Mouse (Mus musculus) embryonic facial prominence, embryonic 10.5 days (tissue): ENCODE measurements at regions not wholly inside any gene's neighbourhood (a gene's known extent, or its start where the extent isn't known, plus 50 kb on each side); places are given as distances from the start of the nearest gene placed in this dataset.

ENCODE experiments used
- DNase-seq: peaks from one replicate; pipeline ENCODE4 v3.0.0-alpha.2; 2017; ENCODE audit warnings: low spot score
- H3K27ac ChIP-seq: fragments of 300-500 bp; sonication (generic); replicated peaks from 2 replicates; pipeline ENCODE4 v1.5.1; 2016; ENCODE audit warnings: mild to moderate bottlenecking
- H3K27me3 ChIP-seq: fragments of 300-500 bp; sonication (generic); replicated peaks from 2 replicates; pipeline ENCODE4 v1.6.1; 2016; ENCODE audit warnings: low read depth, mild to moderate bottlenecking; ENCODE audit not compliant: poor library complexity, severe bottlenecking
- H3K36me3 ChIP-seq: fragments of 300-500 bp; sonication (generic); replicated peaks from 2 replicates; pipeline ENCODE4 v1.6.1; 2016; ENCODE audit warnings: mild to moderate bottlenecking, moderate library complexity
- H3K4me1 ChIP-seq: fragments of 300-500 bp; sonication (generic); 2 replicates; pipeline ENCODE4 v1.6.1; 2016
- H3K4me3 ChIP-seq: fragments of 300-500 bp; sonication (generic); 2 replicates; pipeline ENCODE4 v1.5.1; 2016; ENCODE audit warnings: mild to moderate bottlenecking, moderate library complexity
- H3K9me3 ChIP-seq: fragments of 300-500 bp; sonication (generic); 2 replicates; pipeline ENCODE4 v1.6.1; 2016; ENCODE audit warnings: mild to moderate bottlenecking
- WGBS: fragments of 180-500 bp; shearing (Covaris S2); methylation state at CpG from one replicate; pipeline ENCODE4 v1.1.7; 2016; 5-methylcytosine and 5-hydroxymethylcytosine counted together

- no peaks in the 10 kb centered on the region for H3K36me3 ChIP-seq
- DNase-seq, result no peak
- 84% methylated on average over 7 of the region's 7 CpGs for WGBS
- no peak overlapping the region for H3K27ac ChIP-seq
- H3K4me1 ChIP-seq, result no peaks in the 10 kb centered on the region
- no peaks in the 10 kb centered on the region for H3K27me3 ChIP-seq
- H3K4me3 ChIP-seq, result no peak overlapping the region
- H3K9me3 ChIP-seq, result no peaks in the 10 kb centered on the region
Observed at GRCm38 (mm10) chr5:28891988-28892387, 303.8 kb upstream of the Rnf32 start.

DNA sequence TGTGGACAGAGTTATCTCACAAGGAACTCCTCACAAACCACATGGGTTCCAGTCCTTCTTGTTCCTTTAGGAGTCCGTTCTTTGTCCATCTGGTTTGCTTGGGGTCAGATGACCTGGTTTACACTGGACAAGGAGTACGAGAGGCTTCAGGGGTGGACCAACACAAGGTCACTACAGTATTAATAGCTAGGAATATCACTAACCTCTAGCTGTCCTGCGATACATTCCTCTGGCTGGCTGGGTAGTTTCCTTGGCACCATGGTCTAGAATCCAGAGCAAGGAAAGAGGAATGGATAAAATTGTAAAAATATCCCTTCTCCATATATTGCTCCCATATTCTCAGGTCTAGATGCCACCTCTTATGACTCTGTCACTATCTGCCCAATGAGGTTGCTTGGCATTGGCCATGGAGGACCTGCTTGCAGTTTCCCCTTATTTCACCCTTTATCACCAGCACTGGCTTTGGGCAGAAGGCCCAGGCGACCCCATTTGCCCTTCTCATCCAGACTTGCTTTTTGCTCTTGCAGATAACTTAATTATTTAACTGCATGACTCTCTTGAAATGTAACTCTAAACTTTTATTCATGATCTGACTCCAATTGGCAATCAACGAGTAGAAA lies 310.9 kb upstream of the Rnf32 start:
- Histone ChIP-seq H3K36me3 (no peaks in the 10 kb centered on the region), H3K27ac (no peak overlapping the region), H3K9me3 (no peaks in the 10 kb centered on the region), H3K27me3 (no peaks in the 10 kb centered on the region), H3K4me3 (no peak overlapping the region), H3K4me1 (no peaks in the 10 kb centered on the region)
- WGBS, result 83% methylated on average over 5 of the region's 5 CpGs
- DNase-seq, result no peak

DNA sequence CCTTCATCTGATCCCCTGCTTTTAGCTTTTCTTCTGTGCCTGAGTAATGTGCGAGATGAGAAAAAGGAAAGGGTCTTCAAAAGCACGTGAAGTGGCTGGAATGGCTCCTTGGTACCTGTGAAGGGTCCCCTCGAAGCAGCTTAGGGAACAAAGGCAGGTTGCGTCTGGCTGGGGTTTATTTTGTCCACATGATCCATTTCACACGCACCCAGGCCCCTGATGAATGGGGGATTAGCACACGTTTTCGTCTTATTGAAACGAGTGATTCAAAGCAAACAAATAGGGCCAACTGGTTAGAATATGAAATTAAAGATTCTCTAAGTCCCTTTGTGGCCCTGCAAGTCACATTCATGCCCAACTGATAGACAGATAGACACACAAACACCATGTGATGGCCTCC lies 319.6 kb upstream of the Rnf32 start:
- DNase-seq, result no peak
- H3K4me3 ChIP-seq, result no peak overlapping the region
- H3K9me3 ChIP-seq, result no peaks in the 10 kb centered on the region
- no peaks in the 10 kb centered on the region for H3K27me3 ChIP-seq
- WGBS, result 70% methylated on average over 8 of the region's 8 CpGs
- no peaks in the 10 kb centered on the region for H3K36me3 ChIP-seq
- H3K4me1 ChIP-seq, result no peaks in the 10 kb centered on the region
- no peak overlapping the region for H3K27ac ChIP-seq

DNA sequence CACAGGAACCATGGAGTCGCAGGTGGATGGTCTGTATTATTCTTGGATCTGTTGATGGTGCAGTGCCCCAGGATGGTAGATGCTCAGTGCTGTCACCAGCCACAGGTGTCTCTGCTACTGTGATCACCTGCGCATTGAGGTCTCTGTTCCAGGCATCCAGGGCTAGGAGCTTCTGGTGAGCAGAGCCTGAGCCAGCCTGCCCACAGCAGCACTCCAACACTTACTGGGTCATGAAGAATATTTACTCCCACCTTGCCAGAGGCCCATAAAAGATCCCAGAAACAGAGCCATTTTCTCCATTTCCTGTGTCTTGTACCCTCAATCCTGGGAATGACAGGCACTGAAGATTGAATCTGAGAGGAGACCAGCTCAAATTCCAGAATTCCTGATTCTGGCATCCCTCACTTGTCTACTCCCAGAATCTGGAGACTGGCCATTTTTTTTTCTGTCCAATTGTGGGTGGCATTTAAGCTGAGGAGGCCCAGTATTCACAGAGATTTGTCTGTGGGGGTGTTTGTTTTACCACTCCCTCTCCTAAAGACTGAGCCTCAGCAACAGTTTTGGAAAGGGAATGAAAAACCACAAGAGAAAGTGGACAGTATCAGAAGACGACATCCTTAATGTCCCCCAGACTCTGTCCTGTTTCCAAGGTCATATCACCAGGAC lies 322.1 kb upstream of the Rnf32 start:
- Histone ChIP-seq H3K4me3 (no peak overlapping the region), H3K36me3 (no peaks in the 10 kb centered on the region)

GRCm38 (mm10) chr5:28859604-28860371 lies 336.0 kb upstream of the Rnf32 start:
- H3K4me1 ChIP-seq, result 0 out of 2 replicates have a peak, but pooled peaks cover 3% of the 10 kb centered on the region
- H3K27ac ChIP-seq, result no peak overlapping the region
- H3K4me3 ChIP-seq, result no peak overlapping the region
- no peaks in the 10 kb centered on the region for H3K27me3 ChIP-seq
- H3K36me3 ChIP-seq, result no peaks in the 10 kb centered on the region
- no peaks in the 10 kb centered on the region for H3K9me3 ChIP-seq
- DNase-seq, result peak; percentile 10
- WGBS, result 78% methylated on average over 9 of the region's 9 CpGs

More for the DNA sequence above, 322.1 kb upstream of the Rnf32 start:
- no peaks in the 10 kb centered on the region for H3K4me1 ChIP-seq
- H3K27ac ChIP-seq, result no peak overlapping the region
- DNase-seq, result no peak
- WGBS, result 91% methylated on average over 3 of the region's 3 CpGs
- no peaks in the 10 kb centered on the region for H3K27me3 ChIP-seq
- no peaks in the 10 kb centered on the region for H3K9me3 ChIP-seq

- no peaks in the 10 kb centered on the region for H3K4me1 ChIP-seq
- H3K36me3 ChIP-seq, result no peaks in the 10 kb centered on the region
- H3K9me3 ChIP-seq, result no peaks in the 10 kb centered on the region
- no peak for DNase-seq
- no peaks in the 10 kb centered on the region for H3K27me3 ChIP-seq
- 87% methylated on average over 12 of the region's 12 CpGs for WGBS
- H3K27ac ChIP-seq, result no peak overlapping the region
- no peak overlapping the region for H3K4me3 ChIP-seq
Observed at GRCm38 (mm10) chr5:28838141-28838925, 357.5 kb upstream of the Rnf32 start.

DNA sequence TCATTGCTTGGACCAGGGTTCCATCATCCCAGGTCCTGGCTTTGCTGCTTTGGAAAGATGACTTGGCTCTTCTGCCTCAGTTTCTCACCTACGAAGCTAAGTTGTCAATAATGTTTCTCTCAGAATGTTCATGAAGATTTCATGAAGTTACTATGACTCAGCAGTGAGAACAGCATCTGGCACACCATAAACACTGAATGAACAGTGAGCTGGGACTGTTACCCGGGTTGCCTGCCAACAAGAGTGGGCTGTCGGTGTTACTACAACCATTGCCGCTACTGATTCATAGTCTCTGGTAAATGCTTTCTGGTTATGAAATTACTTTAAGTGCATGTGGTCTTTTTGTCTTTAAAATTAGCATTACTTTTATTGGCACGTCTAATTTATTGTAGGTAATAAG lies 352.0 kb upstream of the Shh start:
- H3K27me3 ChIP-seq, result no peaks in the 10 kb centered on the region
- WGBS, result 91% methylated on average over 5 of the region's 5 CpGs
- DNase-seq, result no peak
- H3K4me1 ChIP-seq, result no peaks in the 10 kb centered on the region
- H3K36me3 ChIP-seq, result no peaks in the 10 kb centered on the region
- no peaks in the 10 kb centered on the region for H3K9me3 ChIP-seq
- H3K4me3 ChIP-seq, result no peak overlapping the region
- H3K27ac ChIP-seq, result no peak overlapping the region

- H3K27ac ChIP-seq, result no peak overlapping the region
- H3K27me3 ChIP-seq, result no peaks in the 10 kb centered on the region
- no peak overlapping the region for H3K4me3 ChIP-seq
- DNase-seq, result no peak
- H3K36me3 ChIP-seq, result no peaks in the 10 kb centered on the region
- WGBS, result 83% methylated on average over 5 of the region's 5 CpGs
- no peaks in the 10 kb centered on the region for H3K4me1 ChIP-seq
- no peaks in the 10 kb centered on the region for H3K9me3 ChIP-seq
Observed at GRCm38 (mm10) chr5:28807950-28808349, 340.9 kb upstream of the Shh start.

DNA sequence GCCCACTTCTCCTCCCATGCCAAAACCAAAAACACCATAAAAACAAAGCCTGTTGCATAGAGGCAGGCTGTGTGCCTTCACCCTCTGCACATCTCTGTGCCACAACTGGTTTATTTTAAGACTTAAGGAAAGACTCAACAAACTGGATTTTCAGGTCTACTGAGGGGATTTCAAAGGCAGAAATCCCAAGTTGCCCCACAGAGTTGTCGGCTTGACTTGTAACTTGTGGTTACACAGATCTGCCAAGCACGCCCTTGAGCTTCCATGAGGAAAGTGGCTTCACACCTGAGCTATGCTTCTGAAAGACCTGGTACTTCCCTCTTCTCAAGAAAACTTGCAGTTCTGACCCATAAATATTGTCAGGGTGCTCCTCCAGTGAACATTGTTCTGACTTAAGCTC lies 332.4 kb upstream of the Shh start:
- no peaks in the 10 kb centered on the region for H3K9me3 ChIP-seq
- H3K36me3 ChIP-seq, result no peaks in the 10 kb centered on the region
- H3K27ac ChIP-seq, result no peak overlapping the region
- no peak for DNase-seq
- 85% methylated on average over 2 of the region's 2 CpGs for WGBS
- H3K4me3 ChIP-seq, result no peak overlapping the region
- H3K27me3 ChIP-seq, result no peaks in the 10 kb centered on the region
- peaks cover 5% of the 10 kb centered on the region for H3K4me1 ChIP-seq

DNA sequence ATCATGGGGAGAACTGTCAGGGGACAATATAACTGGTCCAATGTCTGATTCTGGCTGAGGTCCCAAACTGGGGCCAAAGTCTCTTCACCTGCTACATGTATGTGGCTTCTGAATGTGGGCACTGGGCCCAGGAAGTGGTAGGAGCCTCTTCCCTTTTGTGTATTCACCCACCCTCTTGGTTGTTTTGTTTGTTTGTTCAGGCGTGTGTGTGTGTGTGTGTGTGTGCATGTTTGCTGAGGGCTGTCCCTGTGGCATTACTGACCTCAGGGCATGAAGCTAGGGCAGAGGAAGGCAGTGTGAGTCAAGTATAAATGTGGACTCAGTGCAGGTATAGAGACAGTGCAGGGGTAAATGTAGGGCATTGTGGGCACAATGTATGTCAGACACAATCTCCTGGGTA lies 331.3 kb upstream of the Shh start:
- DNase-seq, result no peak
- WGBS, result 83% methylated on average over 1 of the region's 1 CpGs
- H3K9me3 ChIP-seq, result no peaks in the 10 kb centered on the region
- peaks cover 5% of the 10 kb centered on the region for H3K4me1 ChIP-seq
- no peaks in the 10 kb centered on the region for H3K36me3 ChIP-seq
- no peak overlapping the region for H3K4me3 ChIP-seq
- no peak overlapping the region for H3K27ac ChIP-seq
- H3K27me3 ChIP-seq, result no peaks in the 10 kb centered on the region

DNA sequence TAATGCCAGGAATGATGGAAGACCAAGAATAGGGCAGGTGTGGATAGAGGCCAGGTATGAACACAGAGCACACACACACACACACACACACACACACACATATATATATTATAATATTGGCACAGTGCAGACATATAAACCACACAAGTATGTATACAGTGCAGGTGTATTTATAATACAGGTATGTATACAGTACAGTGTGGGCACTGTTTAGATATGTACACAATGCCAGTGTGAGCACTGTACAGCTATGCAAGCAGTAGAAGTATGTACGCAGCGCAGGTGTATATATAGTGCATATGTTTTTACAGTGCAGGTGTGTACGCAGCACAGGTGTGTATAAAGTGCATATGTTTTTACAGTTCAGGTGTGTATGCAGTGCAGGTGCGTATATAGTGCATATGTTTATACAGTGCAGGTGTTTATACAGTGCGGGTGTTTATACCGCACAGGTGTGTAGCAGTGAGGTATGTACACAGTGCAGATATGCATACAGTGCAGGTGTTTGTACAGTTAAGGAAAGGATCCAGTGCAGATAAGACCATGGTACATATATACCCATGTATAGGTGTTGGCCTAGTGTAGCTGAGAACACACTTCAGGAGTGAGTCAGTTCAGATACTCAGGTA lies 328.2 kb upstream of the Shh start:
- DNase-seq, result no peak
- peaks cover 5% of the 10 kb centered on the region for H3K4me1 ChIP-seq
- H3K27me3 ChIP-seq, result no peaks in the 10 kb centered on the region
- no peaks in the 10 kb centered on the region for H3K9me3 ChIP-seq
- WGBS, result 96% methylated on average over 6 of the region's 6 CpGs
- no peak overlapping the region for H3K4me3 ChIP-seq
- H3K27ac ChIP-seq, result no peak overlapping the region
- H3K36me3 ChIP-seq, result no peaks in the 10 kb centered on the region

DNA sequence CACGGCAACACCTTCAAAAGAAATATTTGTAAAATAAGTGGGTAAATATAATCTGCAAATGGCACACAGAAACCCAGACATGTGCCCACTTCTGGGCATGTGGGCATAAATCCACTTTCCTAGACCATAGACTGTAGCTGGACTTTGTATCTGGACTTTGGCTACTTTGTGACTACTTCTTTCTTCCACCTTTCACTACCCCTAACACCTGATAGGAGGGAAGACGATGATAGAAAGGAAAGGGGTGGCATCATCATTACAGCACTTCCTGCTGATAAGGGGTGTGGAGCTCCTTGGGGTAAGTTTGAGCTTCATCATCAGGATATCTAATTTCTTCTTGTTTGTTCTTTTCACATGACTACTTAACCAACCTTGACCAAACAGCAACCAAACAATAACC lies 326.7 kb upstream of the Shh start:
- Histone ChIP-seq H3K4me3 (no peak overlapping the region), H3K27ac (no peak overlapping the region), H3K36me3 (no peaks in the 10 kb centered on the region), H3K27me3 (no peaks in the 10 kb centered on the region), H3K4me1 (peaks cover 5% of the 10 kb centered on the region), H3K9me3 (no peaks in the 10 kb centered on the region)
- DNase-seq, result no peak
- WGBS, result 81% methylated on average over 2 of the region's 2 CpGs
